Mouse (Mus musculus): Measurements from ENCODE around the gene Katnb1. TPM values are rescaled to one million over a fixed set of nuclear protein-coding genes. Genes with fewer than 3 reads are reported as not detected.

Katnb1 gene
- polyA plus RNA-seq, 1 experiment from 2014 or later = 4.7 TPM

GRCm38 (mm10) chr8:95059812-95060533, 21.0 kb upstream of the Katnb1 start:
- Histone ChIP-seq H3K4me3 (ENCODE audit: low read depth, low read length) (no peak overlapping the region), H3K36me3 (replicated peaks; ENCODE audit: insufficient read depth, low read length) (no peaks in the 10 kb centered on the region), H3K4me2 (ENCODE audit: low read depth, low read length) (no peak overlapping the region), H3K27ac (ENCODE audit: low read depth) (0 out of 2 replicates have a peak overlapping the region, but pooled peaks have one; percentile 18), H3K27me3 (ENCODE audit: insufficient read depth, low read length) (no peaks in the 10 kb centered on the region), H3K9me3 (ENCODE audit: low read length) (no peaks in the 10 kb centered on the region), H3K9ac (replicated peaks) (no peak overlapping the region), H3K4me1 (ENCODE audit: insufficient read depth) (peaks cover 18% of the 10 kb centered on the region; the same call in 1 of the 2 replicates)
- 41% methylated on average over 6 of the region's 6 CpGs for WGBS (ENCODE audit: insufficient replicate concordance)
- TF ChIP-seq CTCF (IDR thresholded peaks at IDR 0.05; ENCODE audit: low read depth) (no peak), EP300 (IDR thresholded peaks at IDR 0.05; ENCODE audit: low read depth) (no peak)
- DNase-seq = no peak
- no peak for ATAC-seq

- no peak overlapping the region for H3K27ac ChIP-seq (ENCODE audit: low read depth)
- DNase-seq = no peak
- no peak overlapping the region for H3K9ac ChIP-seq (replicated peaks)
- no peaks in the 10 kb centered on the region for H3K9me3 ChIP-seq (ENCODE audit: low read length)
- H3K4me2 ChIP-seq (ENCODE audit: low read depth, low read length) = no peak overlapping the region
- TF ChIP-seq EP300 (IDR thresholded peaks at IDR 0.05; ENCODE audit: low read depth) (no peak), CTCF (IDR thresholded peaks at IDR 0.05; ENCODE audit: low read depth) (no peak)
- H3K36me3 ChIP-seq (replicated peaks; ENCODE audit: insufficient read depth, low read length) = no peaks in the 10 kb centered on the region
- no peak overlapping the region for H3K4me3 ChIP-seq (ENCODE audit: low read depth, low read length)
- ATAC-seq = no peak
- no peaks in the 10 kb centered on the region for H3K27me3 ChIP-seq (ENCODE audit: insufficient read depth, low read length)
- no peaks in the 10 kb centered on the region for H3K4me1 ChIP-seq (ENCODE audit: insufficient read depth)
- WGBS (ENCODE audit: insufficient replicate concordance) = 85% methylated on average over 2 of the region's 2 CpGs
Measured at GRCm38 (mm10) chr8:95064531-95064930, 16.5 kb upstream of the Katnb1 start.

DNA sequence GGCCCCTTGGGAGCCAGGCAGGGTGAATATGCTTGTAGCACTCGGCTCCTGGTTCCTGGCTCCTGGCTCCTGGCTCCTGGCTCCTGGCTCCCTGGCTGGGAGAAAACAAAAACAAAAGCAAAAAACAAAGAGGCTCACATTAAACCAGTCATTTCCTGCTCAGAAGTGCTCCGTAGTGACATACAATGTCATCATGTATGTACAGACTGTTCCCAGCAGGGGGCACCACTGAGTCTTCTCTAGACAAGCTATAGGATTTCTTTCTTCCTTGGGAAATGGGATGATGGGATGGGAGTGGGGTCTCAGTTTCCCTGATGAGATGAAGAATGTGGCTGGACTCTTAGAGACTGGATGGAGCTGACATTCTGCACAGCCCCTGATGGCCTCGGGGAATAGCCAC, 13.4 kb upstream of the Katnb1 start:
- H3K4me2 ChIP-seq (ENCODE audit: low read depth, low read length) = no peak overlapping the region
- H3K27me3 ChIP-seq (ENCODE audit: insufficient read depth, low read length) = no peaks in the 10 kb centered on the region
- H3K9me3 ChIP-seq (ENCODE audit: low read length) = no peaks in the 10 kb centered on the region
- TF ChIP-seq CTCF (IDR thresholded peaks at IDR 0.05; ENCODE audit: low read depth) = peak; percentile 82
- TF ChIP-seq EP300 (IDR thresholded peaks at IDR 0.05; ENCODE audit: low read depth) = no peak
- H3K9ac ChIP-seq (replicated peaks) = no peak overlapping the region
- H3K4me3 ChIP-seq (ENCODE audit: low read depth, low read length) = no peak overlapping the region
- no peak overlapping the region for H3K27ac ChIP-seq (ENCODE audit: low read depth)
- no peak for ATAC-seq
- peak; percentile 82 for DNase-seq
- 45% methylated on average over 3 of the region's 3 CpGs for WGBS (ENCODE audit: insufficient replicate concordance)
- H3K4me1 ChIP-seq (ENCODE audit: insufficient read depth) = no peaks in the 10 kb centered on the region
- H3K36me3 ChIP-seq (replicated peaks; ENCODE audit: insufficient read depth, low read length) = no peaks in the 10 kb centered on the region

- Histone ChIP-seq H3K27me3 (ENCODE audit: insufficient read depth, low read length) (no peaks in the 10 kb centered on the region), H3K9me3 (ENCODE audit: low read length) (no peaks in the 10 kb centered on the region), H3K9ac (replicated peaks) (no peak overlapping the region), H3K36me3 (replicated peaks; ENCODE audit: insufficient read depth, low read length) (no peaks in the 10 kb centered on the region), H3K27ac (ENCODE audit: low read depth) (no peak overlapping the region), H3K4me3 (ENCODE audit: low read depth, low read length) (no peak overlapping the region), H3K4me1 (ENCODE audit: insufficient read depth) (no peaks in the 10 kb centered on the region; the same call in 1 of the 2 replicates), H3K4me2 (ENCODE audit: low read depth, low read length) (no peak overlapping the region)
- no peak for TF ChIP-seq EP300 (IDR thresholded peaks at IDR 0.05; ENCODE audit: low read depth)
- TF ChIP-seq CTCF (IDR thresholded peaks at IDR 0.05; ENCODE audit: low read depth) = no peak
- DNase-seq (no peak), ATAC-seq (no peak)
- WGBS (ENCODE audit: insufficient replicate concordance) = 73% methylated on average over 3 of the region's 3 CpGs
Measured at GRCm38 (mm10) chr8:95075504-95075903, 5.5 kb upstream of the Katnb1 start.

GRCm38 (mm10) chr8:95076151-95076550, 4.8 kb upstream of the Katnb1 start:
- Histone ChIP-seq H3K4me1 (ENCODE audit: insufficient read depth) (no peaks in the 10 kb centered on the region; the same call in 1 of the 2 replicates), H3K4me3 (ENCODE audit: low read depth, low read length) (no peak overlapping the region), H3K9ac (replicated peaks) (no peak overlapping the region), H3K27ac (ENCODE audit: low read depth) (no peak overlapping the region), H3K9me3 (ENCODE audit: low read length) (no peaks in the 10 kb centered on the region), H3K36me3 (replicated peaks; ENCODE audit: insufficient read depth, low read length) (no peaks in the 10 kb centered on the region), H3K4me2 (ENCODE audit: low read depth, low read length) (no peak overlapping the region), H3K27me3 (ENCODE audit: insufficient read depth, low read length) (no peaks in the 10 kb centered on the region)
- DNase-seq (no peak), ATAC-seq (no peak)
- TF ChIP-seq EP300 (IDR thresholded peaks at IDR 0.05; ENCODE audit: low read depth) = no peak
- no peak for TF ChIP-seq CTCF (IDR thresholded peaks at IDR 0.05; ENCODE audit: low read depth)
- WGBS (ENCODE audit: insufficient replicate concordance) = 76% methylated on average over 17 of the region's 17 CpGs

- Histone ChIP-seq H3K9me3 (ENCODE audit: low read length) (no peaks in the 10 kb centered on the region), H3K4me2 (ENCODE audit: low read depth, low read length) (no peak overlapping the region), H3K36me3 (replicated peaks; ENCODE audit: insufficient read depth, low read length) (no peaks in the 10 kb centered on the region; the same call in 1 of the 2 replicates), H3K9ac (replicated peaks) (no peak overlapping the region), H3K27ac (ENCODE audit: low read depth) (no peak overlapping the region), H3K27me3 (ENCODE audit: insufficient read depth, low read length) (no peaks in the 10 kb centered on the region), H3K4me1 (ENCODE audit: insufficient read depth) (peaks cover 7% of the 10 kb centered on the region; the same call in 1 of the 2 replicates), H3K4me3 (ENCODE audit: low read depth, low read length) (no peak overlapping the region)
- ATAC-seq = no peak
- no peak for TF ChIP-seq EP300 (IDR thresholded peaks at IDR 0.05; ENCODE audit: low read depth)
- no peak for TF ChIP-seq CTCF (IDR thresholded peaks at IDR 0.05; ENCODE audit: low read depth)
- no peak for DNase-seq
- 68% methylated on average over 3 of the region's 3 CpGs for WGBS (ENCODE audit: insufficient replicate concordance)
Measured at GRCm38 (mm10) chr8:95078055-95078454, 2.9 kb upstream of the Katnb1 start.

Data from liver, postnatal 0 days (tissue).